ENCODE assay signal across 8 mouse cellular contexts in the genomic region with DNA sequence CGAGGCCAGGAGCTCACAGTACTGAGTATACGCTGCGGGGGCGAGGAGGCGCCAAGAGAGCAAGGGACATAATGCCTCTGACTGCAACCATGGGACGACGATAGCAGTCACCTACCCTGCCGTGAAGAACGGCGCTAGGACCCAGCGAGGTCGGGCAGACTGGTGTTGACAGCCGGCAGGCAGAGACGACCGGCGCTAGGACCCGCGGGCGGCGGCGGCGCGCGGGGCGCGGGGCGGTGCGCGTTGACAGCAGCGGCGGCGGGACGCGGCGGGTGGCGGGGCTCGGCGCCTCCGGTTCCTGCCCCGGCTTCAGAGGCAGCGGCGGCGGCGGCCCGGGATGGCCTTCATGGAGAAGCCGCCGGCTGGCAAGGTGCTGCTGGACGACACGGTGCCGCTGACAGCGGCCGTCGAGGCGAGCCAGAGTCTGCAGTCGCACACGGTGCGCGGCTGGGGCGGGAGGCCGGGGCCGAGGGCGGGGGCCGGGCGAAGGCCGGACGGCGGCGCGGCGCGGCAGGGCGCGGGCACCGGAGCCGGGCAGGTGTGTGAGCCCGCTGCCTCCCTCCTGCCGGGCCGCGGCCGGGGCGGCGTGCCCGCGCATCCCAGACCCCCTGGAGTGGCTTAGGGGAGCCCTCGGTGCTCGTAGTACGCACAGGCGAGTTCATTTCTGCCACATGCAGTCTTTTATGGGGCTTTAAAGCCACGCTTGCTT. TPM values are rescaled to one million over a fixed set of nuclear protein-coding genes. Genes with fewer than 3 reads are reported as not detected.
DNase-seq lines count a peak whose midpoint lies in the region; ATAC-seq lines count a peak whose summit lies in the region.

A gene (plus strand): TSS at position 234 of the 709 bp plus-strand sequence.

- peak; percentile 57 for DNase-seq in c-Kit-negative CD71-positive TER-119-positive erythroid progenitor cells, embryonic 14.5 days (ENCODE audit: low read depth, low spot score)
- DNase-seq in forebrain, embryonic 11.5 days (ENCODE audit: low spot score), result peak; percentile 96
- DNase-seq in kidney, postnatal 36 days, result peak; percentile 95 to 98
- DNase-seq in telencephalon, adult 2 months (ENCODE audit: low read depth, low spot score), result peak; percentile 86

- H3K4me1 ChIP-seq in forebrain, embryonic 11.5 days (replicated peaks; ENCODE audit: control insufficient read depth, insufficient read depth, low read length), result no peaks in the 10 kb centered on the region
- peaks cover 24% of the 10 kb centered on the region for H3K4me1 ChIP-seq in heart, embryonic 16.5 days (ENCODE audit: control insufficient read depth, insufficient read depth, low read length)
- H3K4me1 ChIP-seq in liver, embryonic 15.5 days (replicated peaks), result peaks cover 45% of the 10 kb centered on the region
- H3K4me1 ChIP-seq in neural tube, embryonic 12.5 days, result peaks cover 5% of the 10 kb centered on the region; the same call in 1 of the 2 replicates

- H3K27me3 ChIP-seq in forebrain, embryonic 11.5 days (ENCODE audit: control insufficient read depth, insufficient read depth, low read length), result no peaks in the 10 kb centered on the region
- no peaks in the 10 kb centered on the region for H3K27me3 ChIP-seq in heart, embryonic 16.5 days (ENCODE audit: control insufficient read depth, insufficient read depth, low read length)
- no peaks in the 10 kb centered on the region for H3K27me3 ChIP-seq in liver, embryonic 15.5 days
- H3K27me3 ChIP-seq in neural tube, embryonic 12.5 days (replicated peaks), result no peaks in the 10 kb centered on the region

- under 1% methylated on average over 57 of the region's 89 CpGs for WGBS in forebrain, embryonic 11.5 days
- under 1% methylated on average over 68 of the region's 89 CpGs for WGBS in heart, embryonic 16.5 days
- WGBS in liver, embryonic 15.5 days (ENCODE audit: insufficient replicate concordance), result under 1% methylated on average over 89 of the region's 89 CpGs
- WGBS in neural tube, embryonic 12.5 days, result under 1% methylated on average over 86 of the region's 89 CpGs

- peak within 1 kb of the TSS; percentile 83 for H3K4me3 ChIP-seq in forebrain, embryonic 11.5 days (ENCODE audit: low read depth, low read length)
- peak within 1 kb of the TSS; percentile 88 for H3K4me3 ChIP-seq in heart, embryonic 16.5 days (ENCODE audit: low read length)
- H3K4me3 ChIP-seq in liver, embryonic 15.5 days (replicated peaks), result peak within 1 kb of the TSS; percentile 84
- H3K4me3 ChIP-seq in neural tube, embryonic 12.5 days, result peak within 1 kb of the TSS; percentile 94

- peak within 1 kb of the TSS; percentile 54 for H3K4me2 ChIP-seq in forebrain, embryonic 11.5 days (ENCODE audit: low read depth, low read length, severe bottlenecking)
- peak within 1 kb of the TSS; percentile 78 for H3K4me2 ChIP-seq in heart, embryonic 16.5 days (ENCODE audit: low read depth, low read length)
- peak within 1 kb of the TSS; percentile 90 for H3K4me2 ChIP-seq in liver, embryonic 15.5 days
- peak within 1 kb of the TSS; percentile 68 for H3K4me2 ChIP-seq in neural tube, embryonic 12.5 days (replicated peaks)

- peak; percentile 90 for ATAC-seq in CD4-positive, CD25-positive, alpha-beta regulatory T cell, adult 4 months
- peak; percentile 94 for ATAC-seq in forebrain, embryonic 11.5 days (replicated peaks; ENCODE audit: low FRiP score)
- ATAC-seq in heart, embryonic 16.5 days (replicated peaks; ENCODE audit: extremely low read depth, insufficient read depth, low FRiP score), result peak; percentile 94
- ATAC-seq in liver, embryonic 15.5 days (ENCODE audit: insufficient read depth), result peak; percentile 92
- ATAC-seq in neural tube, embryonic 12.5 days (ENCODE audit: low FRiP score, low read depth), result peak; percentile 94

- H3K9ac ChIP-seq in forebrain, embryonic 11.5 days (ENCODE audit: low read length), result peak within 1 kb of the TSS; percentile 73
- peak within 1 kb of the TSS; percentile 88 for H3K9ac ChIP-seq in heart, embryonic 16.5 days (ENCODE audit: low read length)
- H3K9ac ChIP-seq in liver, embryonic 15.5 days, result peak within 1 kb of the TSS; percentile 73
- peak within 1 kb of the TSS; percentile 87 for H3K9ac ChIP-seq in neural tube, embryonic 12.5 days

- H3K27ac ChIP-seq in forebrain, embryonic 11.5 days (ENCODE audit: low read depth, low read length), result no peak within 1 kb of the TSS
- H3K27ac ChIP-seq in heart, embryonic 16.5 days (ENCODE audit: low read length), result peak within 1 kb of the TSS; percentile 51
- peak within 1 kb of the TSS; percentile 62 for H3K27ac ChIP-seq in liver, embryonic 15.5 days (replicated peaks)
- peak within 1 kb of the TSS; percentile 46; the same call in 1 of the 2 replicates for H3K27ac ChIP-seq in neural tube, embryonic 12.5 days

- H3K9me3 ChIP-seq in forebrain, embryonic 11.5 days (ENCODE audit: control insufficient read depth, low read length), result no peaks in the 10 kb centered on the region
- no peaks in the 10 kb centered on the region for H3K9me3 ChIP-seq in heart, embryonic 16.5 days (replicated peaks; ENCODE audit: control insufficient read depth, low read length)
- H3K9me3 ChIP-seq in liver, embryonic 15.5 days (replicated peaks), result no peaks in the 10 kb centered on the region
- no peaks in the 10 kb centered on the region for H3K9me3 ChIP-seq in neural tube, embryonic 12.5 days

- H3K36me3 ChIP-seq in forebrain, embryonic 11.5 days (ENCODE audit: control insufficient read depth, insufficient read depth, low read length), result no peaks in the 10 kb centered on the region
- no peaks in the 10 kb centered on the region for H3K36me3 ChIP-seq in heart, embryonic 16.5 days (ENCODE audit: control insufficient read depth, insufficient read depth)
- H3K36me3 ChIP-seq in liver, embryonic 15.5 days (replicated peaks), result no peaks in the 10 kb centered on the region
- no peaks in the 10 kb centered on the region for H3K36me3 ChIP-seq in neural tube, embryonic 12.5 days

RNA-seq across cellular contexts. Expression of the gene that starts here (rescaled TPM):
- 10 to 100 TPM; 29.4 to 38.5 TPM for polyA plus RNA-seq in CD4-positive, CD25-positive, alpha-beta regulatory T cell, adult 4 months (2017; shearing (Covaris generic))
- polyA plus RNA-seq in forebrain, embryonic 11.5 days (2014; fragmentation: Nextera tagmentation; extraction: Ambion mirVana), result 24.3 and 26.4 TPM in 2 replicates
- 34.9 and 38.3 TPM in 2 replicates for polyA plus RNA-seq in heart, embryonic 16.5 days (2015; fragmentation: Nextera tagmentation; extraction: Ambion mirVana)
- 11.3 and 12.1 TPM in 2 replicates for polyA plus RNA-seq in liver, embryonic 15.5 days (2015; fragmentation: Nextera tagmentation; extraction: Ambion mirVana)
- 46.5 and 47.4 TPM in 2 replicates for polyA plus RNA-seq in neural tube, embryonic 12.5 days (2016; fragmentation: Nextera tagmentation; extraction: Ambion mirVana)
